Mouse (Mus musculus) left cerebral cortex, adult 9 months (tissue): ENCODE results near the gene Aanat.
A peak's percentile ranks its signal among the peaks of the same experiment; 100 is the strongest.

ENCODE experiments used
- DNase-seq, 2 experiments: peaks; one replicate each; pipeline ENCODE4 v3.0.0; 2022; ENCODE audit warnings: low spot score in 2 of 2

The Aanat gene

GRCm38 (mm10) chr11:116574982-116575381 lies 11.2 kb upstream of the Aanat start:
- no peak for DNase-seq

- DNase-seq = no peak
Observed at GRCm38 (mm10) chr11:116575396-116575795, 10.8 kb upstream of the Aanat start.

- DNase-seq = no peak
Observed at GRCm38 (mm10) chr11:116579280-116579679, 7.0 kb upstream of the Aanat start.

- peak in 1 of 2 experiments; percentile 17 for DNase-seq
Observed at GRCm38 (mm10) chr11:116580031-116580652, 6.1 kb upstream of the Aanat start.

- peak in 1 of 2 experiments; percentile 40 for DNase-seq
Observed at GRCm38 (mm10) chr11:116580711-116581375, 5.4 kb upstream of the Aanat start.

- DNase-seq = peak; percentile 42 to 83
Observed at GRCm38 (mm10) chr11:116581376-116581814, 4.8 kb upstream of the Aanat start, which contains the start of gene Ube2o. TSS of gene Ube2o (minus strand) at chr11:116581447.

- no peak for DNase-seq
Observed at GRCm38 (mm10) chr11:116585682-116586081, 550 bp upstream of the Aanat start.

GRCm38 (mm10) chr11:116586801-116587631 lies 784 bp downstream of the Aanat start:
- peak in 1 of 2 experiments; percentile 79 for DNase-seq

GRCm38 (mm10) chr11:116589020-116589531 lies 2.8 kb downstream of the Aanat start:
- DNase-seq = no peak

- no peak for DNase-seq
Observed at GRCm38 (mm10) chr11:116589574-116589973, 3.3 kb downstream of the Aanat start.

- no peak for DNase-seq
Observed at GRCm38 (mm10) chr11:116591621-116592020, 5.4 kb downstream of the Aanat start.

- peak; percentile 70 to 99 for DNase-seq
Observed at GRCm38 (mm10) chr11:116592428-116592827, 6.2 kb downstream of the Aanat start.

- DNase-seq = no peak
Observed at GRCm38 (mm10) chr11:116593345-116593744, 7.1 kb downstream of the Aanat start.

GRCm38 (mm10) chr11:116596766-116597165 lies 10.5 kb downstream of the Aanat start:
- no peak for DNase-seq

- DNase-seq = no peak
Observed at GRCm38 (mm10) chr11:116598193-116598592, 12.0 kb downstream of the Aanat start.

GRCm38 (mm10) chr11:116599230-116599629 lies 13.0 kb downstream of the Aanat start:
- no peak for DNase-seq

- DNase-seq = no peak
Observed at GRCm38 (mm10) chr11:116601166-116601565, 14.9 kb downstream of the Aanat start.

- no peak for DNase-seq
Observed at GRCm38 (mm10) chr11:116602043-116602442, 15.8 kb downstream of the Aanat start.

GRCm38 (mm10) chr11:116603339-116603738 lies 17.1 kb downstream of the Aanat start:
- no peak for DNase-seq

GRCm38 (mm10) chr11:116604097-116604496 lies 17.9 kb downstream of the Aanat start:
- DNase-seq = no peak

GRCm38 (mm10) chr11:116607717-116608116 lies 21.5 kb downstream of the Aanat start:
- DNase-seq = no peak

- no peak for DNase-seq
Observed at GRCm38 (mm10) chr11:116609965-116610630, 23.9 kb downstream of the Aanat start.
